Mouse (Mus musculus): Measurements from ENCODE around the gene C77080. TPM values are rescaled to one million over a fixed set of nuclear protein-coding genes. Genes with fewer than 3 reads are reported as not detected.
A peak's percentile ranks its signal among the peaks of the same experiment; 100 is the strongest.

The C77080 gene
- polyA plus RNA-seq (2015; fragmentation: Nextera tagmentation; extraction: Ambion mirVana), result 6.7 and 7.9 TPM in 2 replicates

GRCm38 (mm10) chr4:129261196-129261595, at the start of gene C77080:
Gene C77080 (minus strand): TSS chr4:129261404.
- ATAC-seq (no peak), DNase-seq (ENCODE audit: low spot score) (no peak)
- Histone ChIP-seq H3K9ac (replicated peaks; ENCODE audit: low read depth) (no peak within 1 kb of the TSS), H3K36me3 (ENCODE audit: insufficient read depth, low read length) (no peaks in the 10 kb centered on the region), H3K27me3 (replicated peaks; ENCODE audit: insufficient read depth, low read length) (no peaks in the 10 kb centered on the region), H3K4me2 (replicated peaks; ENCODE audit: low read depth, low read length) (no peak within 1 kb of the TSS), H3K27ac (ENCODE audit: low read length) (no peak within 1 kb of the TSS), H3K4me1 (ENCODE audit: insufficient read depth, low read depth, low read length) (peaks cover 6% of the 10 kb centered on the region; the same call in 1 of the 2 replicates), H3K9me3 (ENCODE audit: low read length) (no peaks in the 10 kb centered on the region), H3K4me3 (ENCODE audit: low read depth, low read length) (no peak within 1 kb of the TSS)
- TF ChIP-seq CTCF (IDR thresholded peaks at IDR 0.05) (no peak), EP300 (IDR thresholded peaks at IDR 0.05) (no peak)
- WGBS, result 30% methylated on average over 2 of the region's 4 CpGs

GRCm38 (mm10) chr4:129307936-129308335, 46.7 kb upstream of the C77080 start:
- peaks cover 15% of the 10 kb centered on the region for H3K36me3 ChIP-seq (ENCODE audit: insufficient read depth, low read length)
- no peak for DNase-seq (ENCODE audit: low spot score)

DNA sequence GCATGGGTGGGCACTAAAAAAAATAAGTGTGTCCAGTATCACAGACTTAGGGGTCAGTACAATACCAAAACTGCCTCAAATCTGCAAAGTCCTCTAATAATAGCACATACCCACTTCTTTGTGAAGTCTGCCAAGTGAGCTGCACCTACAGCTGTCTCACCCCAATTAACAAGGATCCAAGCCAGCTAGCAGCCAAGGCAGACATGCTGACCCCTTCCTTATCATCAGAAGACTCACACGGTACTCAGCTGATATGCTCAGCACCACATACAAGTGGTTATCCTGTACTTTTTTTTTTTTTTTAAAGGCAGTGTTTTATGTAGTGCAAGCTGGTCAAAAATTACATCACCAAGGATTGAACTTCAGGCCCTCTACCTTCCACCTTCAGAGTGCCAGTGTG, 43.1 kb upstream of the C77080 start:
- DNase-seq (ENCODE audit: low spot score) (no peak), ATAC-seq (no peak)
- WGBS, result 25% methylated on average over 1 of the region's 1 CpGs
- no peaks in the 10 kb centered on the region for H3K9me3 ChIP-seq (ENCODE audit: low read length)
- H3K4me1 ChIP-seq (ENCODE audit: insufficient read depth, low read depth, low read length), result no peaks in the 10 kb centered on the region
- H3K4me2 ChIP-seq (replicated peaks; ENCODE audit: low read depth, low read length), result no peak overlapping the region
- no peak overlapping the region for H3K27ac ChIP-seq (ENCODE audit: low read length)
- no peak overlapping the region for H3K4me3 ChIP-seq (ENCODE audit: low read depth, low read length)
- H3K9ac ChIP-seq (replicated peaks; ENCODE audit: low read depth), result no peak overlapping the region
- H3K36me3 ChIP-seq (ENCODE audit: insufficient read depth, low read length), result 0 out of 2 replicates have a peak, but pooled peaks cover 7% of the 10 kb centered on the region
- TF ChIP-seq CTCF (IDR thresholded peaks at IDR 0.05) (no peak), EP300 (IDR thresholded peaks at IDR 0.05) (no peak)
- H3K27me3 ChIP-seq (replicated peaks; ENCODE audit: insufficient read depth, low read length), result no peaks in the 10 kb centered on the region

More at GRCm38 (mm10) chr4:129307936-129308335, 46.7 kb upstream of the C77080 start:
- Histone ChIP-seq H3K9me3 (ENCODE audit: low read length) (no peaks in the 10 kb centered on the region), H3K27me3 (replicated peaks; ENCODE audit: insufficient read depth, low read length) (no peaks in the 10 kb centered on the region), H3K27ac (ENCODE audit: low read length) (no peak overlapping the region), H3K9ac (replicated peaks; ENCODE audit: low read depth) (no peak overlapping the region), H3K4me2 (replicated peaks; ENCODE audit: low read depth, low read length) (no peak overlapping the region), H3K4me1 (ENCODE audit: insufficient read depth, low read depth, low read length) (no peaks in the 10 kb centered on the region), H3K4me3 (ENCODE audit: low read depth, low read length) (no peak overlapping the region)
- 95% methylated on average over 1 of the region's 1 CpGs for WGBS
- no peak for ATAC-seq
- TF ChIP-seq EP300 (IDR thresholded peaks at IDR 0.05), result no peak
- TF ChIP-seq CTCF (IDR thresholded peaks at IDR 0.05), result no peak

- no peaks in the 10 kb centered on the region for H3K4me1 ChIP-seq (ENCODE audit: insufficient read depth, low read depth, low read length)
- no peak overlapping the region for H3K9ac ChIP-seq (replicated peaks; ENCODE audit: low read depth)
- H3K4me2 ChIP-seq (replicated peaks; ENCODE audit: low read depth, low read length), result no peak overlapping the region
- H3K4me3 ChIP-seq (ENCODE audit: low read depth, low read length), result no peak overlapping the region
- no peak overlapping the region for H3K27ac ChIP-seq (ENCODE audit: low read length)
- H3K9me3 ChIP-seq (ENCODE audit: low read length), result no peaks in the 10 kb centered on the region
- 0 out of 2 replicates have a peak, but pooled peaks cover 7% of the 10 kb centered on the region for H3K36me3 ChIP-seq (ENCODE audit: insufficient read depth, low read length)
- no peaks in the 10 kb centered on the region for H3K27me3 ChIP-seq (replicated peaks; ENCODE audit: insufficient read depth, low read length)
- TF ChIP-seq CTCF (IDR thresholded peaks at IDR 0.05) (no peak), EP300 (IDR thresholded peaks at IDR 0.05) (no peak)
- ATAC-seq, result no peak
- WGBS, result 86% methylated on average over 9 of the region's 9 CpGs
- no peak for DNase-seq (ENCODE audit: low spot score)
Observed at GRCm38 (mm10) chr4:129303816-129304215, 42.6 kb upstream of the C77080 start.

DNA sequence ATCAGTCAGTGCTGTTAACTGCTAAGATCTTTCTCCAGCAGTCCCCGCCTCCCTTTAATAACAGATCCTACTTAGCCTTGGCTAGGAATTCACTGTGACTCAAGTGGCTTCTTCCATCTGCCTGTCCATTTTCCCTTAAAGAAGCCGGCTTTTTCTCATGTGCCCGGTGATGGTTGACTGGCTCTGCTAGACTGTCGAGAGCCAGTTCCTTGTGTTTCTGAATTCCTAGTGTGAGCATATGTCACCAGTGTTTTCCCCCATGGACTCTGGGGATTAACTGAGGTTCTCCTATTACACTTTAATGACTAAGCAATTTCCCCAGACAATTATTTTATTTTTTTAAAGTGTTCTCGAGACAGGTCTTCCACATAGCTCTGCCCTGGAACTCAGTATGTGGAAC, 42.2 kb upstream of the C77080 start:
- TF ChIP-seq EP300 (IDR thresholded peaks at IDR 0.05), result no peak
- no peak for TF ChIP-seq CTCF (IDR thresholded peaks at IDR 0.05)
- H3K36me3 ChIP-seq (ENCODE audit: insufficient read depth, low read length), result 0 out of 2 replicates have a peak, but pooled peaks cover 7% of the 10 kb centered on the region
- H3K27me3 ChIP-seq (replicated peaks; ENCODE audit: insufficient read depth, low read length), result no peaks in the 10 kb centered on the region
- H3K9ac ChIP-seq (replicated peaks; ENCODE audit: low read depth), result no peak overlapping the region
- H3K27ac ChIP-seq (ENCODE audit: low read length), result no peak overlapping the region
- no peaks in the 10 kb centered on the region for H3K4me1 ChIP-seq (ENCODE audit: insufficient read depth, low read depth, low read length)
- no peak overlapping the region for H3K4me2 ChIP-seq (replicated peaks; ENCODE audit: low read depth, low read length)
- no peaks in the 10 kb centered on the region for H3K9me3 ChIP-seq (ENCODE audit: low read length)
- DNase-seq (ENCODE audit: low spot score), result no peak
- H3K4me3 ChIP-seq (ENCODE audit: low read depth, low read length), result no peak overlapping the region
- 76% methylated on average over 5 of the region's 5 CpGs for WGBS
- no peak for ATAC-seq

- Histone ChIP-seq H3K27me3 (replicated peaks; ENCODE audit: insufficient read depth, low read length) (0 out of 2 replicates have a peak, but pooled peaks cover 1% of the 10 kb centered on the region), H3K4me1 (ENCODE audit: insufficient read depth, low read depth, low read length) (no peaks in the 10 kb centered on the region), H3K36me3 (ENCODE audit: insufficient read depth, low read length) (no peaks in the 10 kb centered on the region), H3K4me2 (replicated peaks; ENCODE audit: low read depth, low read length) (no peak overlapping the region), H3K9me3 (ENCODE audit: low read length) (no peaks in the 10 kb centered on the region), H3K9ac (replicated peaks; ENCODE audit: low read depth) (no peak overlapping the region), H3K27ac (ENCODE audit: low read length) (no peak overlapping the region), H3K4me3 (ENCODE audit: low read depth, low read length) (no peak overlapping the region)
- no peak for ATAC-seq
- 26% methylated on average over 10 of the region's 10 CpGs for WGBS
- TF ChIP-seq EP300 (IDR thresholded peaks at IDR 0.05) (no peak), CTCF (IDR thresholded peaks at IDR 0.05) (no peak)
- DNase-seq (ENCODE audit: low spot score), result no peak
Observed at GRCm38 (mm10) chr4:129299121-129299520, 37.9 kb upstream of the C77080 start.

DNA sequence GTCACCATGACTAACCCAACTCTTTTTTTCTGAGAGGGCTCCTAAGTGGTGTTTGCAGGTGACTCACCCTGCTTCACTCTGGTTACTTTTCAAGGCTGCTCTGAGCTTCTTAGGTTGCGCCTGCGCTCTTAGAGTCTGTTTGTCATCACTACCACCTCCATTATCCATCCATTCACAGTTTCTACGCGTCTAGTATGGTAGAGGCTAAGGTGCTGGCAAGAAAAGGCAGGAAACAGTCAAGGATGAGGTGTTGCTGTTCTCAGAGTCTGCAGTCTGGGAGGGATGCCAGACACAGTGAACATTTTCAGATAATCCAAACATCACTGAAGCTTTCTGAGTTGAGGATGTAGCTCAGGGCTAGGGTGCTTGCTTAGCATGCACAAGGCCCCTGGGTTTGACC, 36.5 kb upstream of the C77080 start:
- peak; percentile 60 for ATAC-seq

More for the DNA sequence above, 36.5 kb upstream of the C77080 start:
- WGBS, result 42% methylated on average over 4 of the region's 4 CpGs
- DNase-seq (ENCODE audit: low spot score), result peak; percentile 57
- Histone ChIP-seq H3K4me1 (ENCODE audit: insufficient read depth, low read depth, low read length) (no peaks in the 10 kb centered on the region), H3K36me3 (ENCODE audit: insufficient read depth, low read length) (no peaks in the 10 kb centered on the region), H3K27me3 (replicated peaks; ENCODE audit: insufficient read depth, low read length) (0 out of 2 replicates have a peak, but pooled peaks cover 3% of the 10 kb centered on the region), H3K4me2 (replicated peaks; ENCODE audit: low read depth, low read length) (no peak overlapping the region), H3K9ac (replicated peaks; ENCODE audit: low read depth) (no peak overlapping the region), H3K9me3 (ENCODE audit: low read length) (no peaks in the 10 kb centered on the region), H3K27ac (ENCODE audit: low read length) (no peak overlapping the region), H3K4me3 (ENCODE audit: low read depth, low read length) (no peak overlapping the region)
- TF ChIP-seq CTCF (IDR thresholded peaks at IDR 0.05) (no peak), EP300 (IDR thresholded peaks at IDR 0.05) (no peak)
